Mouse (Mus musculus): ENCODE data around the gene Uvrag. TPM values are rescaled to one million over a fixed set of nuclear protein-coding genes. Genes with fewer than 3 reads are reported as not detected.

The Uvrag gene
- polyA plus RNA-seq, 1 experiment, result 74.6 TPM

- H3K4me3 ChIP-seq (ENCODE audit: control insufficient read depth, insufficient read depth, low read length), result no peak overlapping the region
- DNase-seq, result no peak
- no peaks in the 10 kb centered on the region for H3K4me1 ChIP-seq (replicated peaks; ENCODE audit: control insufficient read depth, insufficient read depth, low read length)
- H3K27ac ChIP-seq (ENCODE audit: control insufficient read depth, insufficient read depth, low read length), result no peak overlapping the region
- no peaks in the 10 kb centered on the region for H3K27me3 ChIP-seq (ENCODE audit: control insufficient read depth, insufficient read depth, low read length)
- WGBS, result 93% methylated on average over 1 of the region's 1 CpGs
- no peaks in the 10 kb centered on the region for H3K36me3 ChIP-seq (ENCODE audit: control insufficient read depth, insufficient read depth, low read length)
- TF ChIP-seq POLR2A (IDR thresholded peaks at IDR 0.05; ENCODE audit: control insufficient read depth, extremely low read depth, insufficient read depth, low read length, poor library complexity) (no peak), CTCF (IDR thresholded peaks at IDR 0.05; ENCODE audit: borderline replicate concordance, control insufficient read depth, extremely low read depth, insufficient read depth, low read length, poor library complexity) (no peak)
These were observed 184.3 kb downstream of the Uvrag start for GRCm38 (mm10) chr7:98956609-98957008.

GRCm38 (mm10) chr7:98953649-98954048, 187.3 kb downstream of the Uvrag start:
- no peak for DNase-seq
- no peaks in the 10 kb centered on the region for H3K27me3 ChIP-seq (ENCODE audit: control insufficient read depth, insufficient read depth, low read length)
- no peak for TF ChIP-seq CTCF (IDR thresholded peaks at IDR 0.05; ENCODE audit: borderline replicate concordance, control insufficient read depth, extremely low read depth, insufficient read depth, low read length, poor library complexity)
- no peak for TF ChIP-seq POLR2A (IDR thresholded peaks at IDR 0.05; ENCODE audit: control insufficient read depth, extremely low read depth, insufficient read depth, low read length, poor library complexity)
- H3K4me1 ChIP-seq (replicated peaks; ENCODE audit: control insufficient read depth, insufficient read depth, low read length), result no peaks in the 10 kb centered on the region
- 66% methylated on average over 3 of the region's 3 CpGs for WGBS
- no peaks in the 10 kb centered on the region for H3K36me3 ChIP-seq (ENCODE audit: control insufficient read depth, insufficient read depth, low read length)
- H3K27ac ChIP-seq (ENCODE audit: control insufficient read depth, insufficient read depth, low read length), result no peak overlapping the region
- H3K4me3 ChIP-seq (ENCODE audit: control insufficient read depth, insufficient read depth, low read length), result no peak overlapping the region

- TF ChIP-seq POLR2A (IDR thresholded peaks at IDR 0.05; ENCODE audit: control insufficient read depth, extremely low read depth, insufficient read depth, low read length, poor library complexity), result no peak
- no peak for TF ChIP-seq CTCF (IDR thresholded peaks at IDR 0.05; ENCODE audit: borderline replicate concordance, control insufficient read depth, extremely low read depth, insufficient read depth, low read length, poor library complexity)
- Histone ChIP-seq H3K4me1 (replicated peaks; ENCODE audit: control insufficient read depth, insufficient read depth, low read length) (0 out of 2 replicates have a peak, but pooled peaks cover 3% of the 10 kb centered on the region), H3K4me3 (ENCODE audit: control insufficient read depth, insufficient read depth, low read length) (no peak overlapping the region), H3K27me3 (ENCODE audit: control insufficient read depth, insufficient read depth, low read length) (no peaks in the 10 kb centered on the region), H3K27ac (ENCODE audit: control insufficient read depth, insufficient read depth, low read length) (no peak overlapping the region), H3K36me3 (ENCODE audit: control insufficient read depth, insufficient read depth, low read length) (no peaks in the 10 kb centered on the region)
- no peak for DNase-seq
- WGBS, result 2% methylated on average over 3 of the region's 3 CpGs
These were observed 196.0 kb downstream of the Uvrag start for GRCm38 (mm10) chr7:98944986-98945385.

- Histone ChIP-seq H3K4me1 (replicated peaks; ENCODE audit: control insufficient read depth, insufficient read depth, low read length) (0 out of 2 replicates have a peak, but pooled peaks cover 3% of the 10 kb centered on the region), H3K4me3 (ENCODE audit: control insufficient read depth, insufficient read depth, low read length) (no peak overlapping the region), H3K27ac (ENCODE audit: control insufficient read depth, insufficient read depth, low read length) (no peak overlapping the region), H3K36me3 (ENCODE audit: control insufficient read depth, insufficient read depth, low read length) (peaks cover 5% of the 10 kb centered on the region; the same call in 1 of the 2 replicates), H3K27me3 (ENCODE audit: control insufficient read depth, insufficient read depth, low read length) (no peaks in the 10 kb centered on the region)
- WGBS, result 76% methylated on average over 5 of the region's 5 CpGs
- TF ChIP-seq POLR2A (IDR thresholded peaks at IDR 0.05; ENCODE audit: control insufficient read depth, extremely low read depth, insufficient read depth, low read length, poor library complexity) (no peak), CTCF (IDR thresholded peaks at IDR 0.05; ENCODE audit: borderline replicate concordance, control insufficient read depth, extremely low read depth, insufficient read depth, low read length, poor library complexity) (no peak)
- no peak for DNase-seq
These were observed 197.3 kb downstream of the Uvrag start for GRCm38 (mm10) chr7:98943687-98944086.

GRCm38 (mm10) chr7:98942746-98943145, 198.2 kb downstream of the Uvrag start:
- no peak for TF ChIP-seq CTCF (IDR thresholded peaks at IDR 0.05; ENCODE audit: borderline replicate concordance, control insufficient read depth, extremely low read depth, insufficient read depth, low read length, poor library complexity)
- TF ChIP-seq POLR2A (IDR thresholded peaks at IDR 0.05; ENCODE audit: control insufficient read depth, extremely low read depth, insufficient read depth, low read length, poor library complexity), result no peak
- no peaks in the 10 kb centered on the region for H3K27me3 ChIP-seq (ENCODE audit: control insufficient read depth, insufficient read depth, low read length)
- no peak overlapping the region for H3K27ac ChIP-seq (ENCODE audit: control insufficient read depth, insufficient read depth, low read length)
- H3K4me1 ChIP-seq (replicated peaks; ENCODE audit: control insufficient read depth, insufficient read depth, low read length), result 0 out of 2 replicates have a peak, but pooled peaks cover 3% of the 10 kb centered on the region
- peaks cover 5% of the 10 kb centered on the region; the same call in 1 of the 2 replicates for H3K36me3 ChIP-seq (ENCODE audit: control insufficient read depth, insufficient read depth, low read length)
- 98% methylated on average over 6 of the region's 6 CpGs for WGBS
- no peak overlapping the region for H3K4me3 ChIP-seq (ENCODE audit: control insufficient read depth, insufficient read depth, low read length)
- no peak for DNase-seq

GRCm38 (mm10) chr7:98939194-98939593, 201.7 kb downstream of the Uvrag start:
- TF ChIP-seq CTCF (IDR thresholded peaks at IDR 0.05; ENCODE audit: borderline replicate concordance, control insufficient read depth, extremely low read depth, insufficient read depth, low read length, poor library complexity) (no peak), POLR2A (IDR thresholded peaks at IDR 0.05; ENCODE audit: control insufficient read depth, extremely low read depth, insufficient read depth, low read length, poor library complexity) (no peak)
- DNase-seq, result no peak

GRCm38 (mm10) chr7:98938621-98939020, 202.3 kb downstream of the Uvrag start:
- DNase-seq, result no peak
- 82% methylated on average over 7 of the region's 7 CpGs for WGBS
- TF ChIP-seq POLR2A (IDR thresholded peaks at IDR 0.05; ENCODE audit: control insufficient read depth, extremely low read depth, insufficient read depth, low read length, poor library complexity) (no peak), CTCF (IDR thresholded peaks at IDR 0.05; ENCODE audit: borderline replicate concordance, control insufficient read depth, extremely low read depth, insufficient read depth, low read length, poor library complexity) (no peak)

More at GRCm38 (mm10) chr7:98939194-98939593, 201.7 kb downstream of the Uvrag start:
- Histone ChIP-seq H3K4me1 (replicated peaks; ENCODE audit: control insufficient read depth, insufficient read depth, low read length) (no peaks in the 10 kb centered on the region), H3K4me3 (ENCODE audit: control insufficient read depth, insufficient read depth, low read length) (no peak overlapping the region), H3K27ac (ENCODE audit: control insufficient read depth, insufficient read depth, low read length) (no peak overlapping the region), H3K36me3 (ENCODE audit: control insufficient read depth, insufficient read depth, low read length) (peaks cover 5% of the 10 kb centered on the region; the same call in 1 of the 2 replicates), H3K27me3 (ENCODE audit: control insufficient read depth, insufficient read depth, low read length) (no peaks in the 10 kb centered on the region)
- 95% methylated on average over 6 of the region's 6 CpGs for WGBS

More at GRCm38 (mm10) chr7:98938621-98939020, 202.3 kb downstream of the Uvrag start:
- Histone ChIP-seq H3K36me3 (ENCODE audit: control insufficient read depth, insufficient read depth, low read length) (peaks cover 5% of the 10 kb centered on the region; the same call in 1 of the 2 replicates), H3K4me3 (ENCODE audit: control insufficient read depth, insufficient read depth, low read length) (no peak overlapping the region), H3K27ac (ENCODE audit: control insufficient read depth, insufficient read depth, low read length) (no peak overlapping the region), H3K27me3 (ENCODE audit: control insufficient read depth, insufficient read depth, low read length) (no peaks in the 10 kb centered on the region), H3K4me1 (replicated peaks; ENCODE audit: control insufficient read depth, insufficient read depth, low read length) (no peaks in the 10 kb centered on the region)

Measured in thymus, adult 2 months (tissue).